Mouse (Mus musculus) cerebellum, adult 8-10 months (tissue): Measurements from ENCODE around the gene Samhd1.

Experiments
- DNase-seq: peaks from one replicate; pipeline ENCODE4 v3.0.0; 2022

Samhd1 gene

DNA sequence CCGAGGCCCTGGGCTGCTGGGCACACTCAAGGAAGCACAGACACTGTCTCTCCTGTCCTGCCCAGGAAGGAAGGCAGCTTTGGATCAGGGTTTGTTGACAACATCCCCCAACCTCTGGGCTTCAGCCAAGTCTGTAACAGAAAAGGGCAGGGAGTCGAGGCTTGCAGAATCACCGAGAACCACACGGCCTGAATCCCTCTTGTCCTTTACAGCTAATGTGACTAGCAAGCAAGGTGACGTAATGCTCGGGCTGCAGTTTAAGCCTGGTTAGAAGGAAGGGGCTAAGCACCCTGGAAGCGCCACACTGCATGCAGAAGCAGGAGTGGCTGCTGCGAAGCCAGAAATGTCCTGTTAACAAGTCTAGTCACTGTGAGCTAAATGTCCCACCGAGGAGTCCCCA, 64.7 kb downstream of the Samhd1 start:
- DNase-seq: peak; percentile 60

DNA sequence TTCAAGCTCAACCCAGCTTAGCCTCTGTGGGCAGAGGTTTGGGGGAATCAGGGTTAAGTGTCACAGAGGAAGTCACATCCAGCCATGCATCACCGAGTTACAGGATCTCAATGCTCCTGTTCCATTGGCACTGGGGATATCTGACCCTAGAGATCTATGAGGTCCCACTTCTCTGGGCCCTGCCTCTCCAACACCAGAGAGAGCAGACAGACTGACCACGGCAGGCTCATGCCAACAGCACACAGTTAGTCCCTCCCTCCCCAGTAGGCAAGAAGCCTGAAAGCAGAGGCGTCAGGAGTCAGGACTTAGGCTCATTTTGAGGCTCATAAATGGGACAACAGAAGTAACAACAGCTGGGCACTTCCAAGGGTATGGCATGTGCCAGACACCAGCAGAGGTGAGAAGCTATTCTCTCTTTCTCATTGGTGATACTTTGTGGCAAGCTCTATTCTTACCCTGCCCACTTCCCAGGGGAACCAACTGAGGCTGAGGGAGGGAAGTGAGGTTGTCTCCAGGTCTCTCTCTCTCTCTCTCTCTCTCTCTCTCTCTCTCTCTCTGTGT, 65.2 kb downstream of the Samhd1 start:
- DNase-seq: no peak

- peak; percentile 92 for DNase-seq
Observed at GRCm38 (mm10) chr2:157069355-157069735, 65.7 kb downstream of the Samhd1 start.

DNA sequence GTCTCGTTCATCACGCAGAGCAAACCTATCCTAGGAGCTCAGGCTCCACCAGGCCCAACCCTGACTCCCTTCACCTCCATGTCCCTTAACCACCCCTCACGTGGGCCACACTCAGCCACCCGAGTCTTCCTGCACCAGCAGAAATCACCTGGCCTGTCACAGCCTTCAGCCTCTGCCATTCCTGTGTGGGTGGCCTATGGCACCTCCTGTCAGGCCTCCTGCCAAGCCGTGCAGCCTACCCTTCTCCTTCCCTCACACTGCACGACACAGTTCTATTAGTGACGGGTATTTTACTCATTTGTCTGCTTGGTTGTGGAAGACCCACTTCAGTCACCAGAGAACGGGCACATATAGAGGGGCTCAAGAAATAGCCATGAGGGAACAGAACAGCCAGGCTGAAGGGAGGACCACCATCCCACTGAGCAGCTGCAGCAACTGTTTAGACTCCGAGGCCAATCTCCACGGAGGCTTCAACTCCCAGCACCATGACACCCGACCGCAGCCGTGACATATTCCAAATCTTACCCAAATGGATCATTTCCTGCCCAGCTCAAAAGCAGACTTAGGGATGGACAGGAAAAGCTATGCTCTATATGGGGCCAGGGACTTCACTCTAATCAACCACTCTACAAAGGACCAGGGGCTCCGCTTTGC, 66.2 kb downstream of the Samhd1 start:
- peak; percentile 65 for DNase-seq

GRCm38 (mm10) chr2:157066731-157067430, 68.2 kb downstream of the Samhd1 start:
- DNase-seq: no peak

DNA sequence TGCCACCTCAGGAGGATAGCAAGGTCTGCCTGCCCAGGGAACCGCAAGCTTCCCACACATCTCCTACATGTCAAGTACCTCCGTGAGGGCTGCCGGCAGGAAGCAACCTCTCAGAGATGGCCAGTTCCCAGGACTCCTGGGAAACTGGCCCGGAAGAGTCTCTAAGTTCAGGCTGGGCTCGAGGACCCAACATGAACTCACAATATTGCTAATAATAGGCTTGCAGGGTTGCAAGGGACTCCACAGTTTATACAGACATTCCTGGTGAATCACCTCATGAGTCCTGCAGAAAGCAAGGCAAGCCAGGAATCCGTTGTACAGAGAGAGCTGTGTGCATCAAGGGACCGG, 69.2 kb downstream of the Samhd1 start:
- DNase-seq: no peak

GRCm38 (mm10) chr2:157064978-157065878, 69.8 kb downstream of the Samhd1 start:
- DNase-seq: no peak

- peak; percentile 39 for DNase-seq
Observed at GRCm38 (mm10) chr2:157064136-157064535, 70.9 kb downstream of the Samhd1 start.

GRCm38 (mm10) chr2:157063241-157063700, 71.8 kb downstream of the Samhd1 start:
- DNase-seq: peak; percentile 46

GRCm38 (mm10) chr2:157060557-157061305, 74.3 kb downstream of the Samhd1 start:
- DNase-seq: peak; percentile 76

GRCm38 (mm10) chr2:157060037-157060436, 75.0 kb downstream of the Samhd1 start:
- no peak for DNase-seq

- DNase-seq: no peak
Observed at GRCm38 (mm10) chr2:157059166-157059565, 75.9 kb downstream of the Samhd1 start.

GRCm38 (mm10) chr2:157058342-157058998, 76.6 kb downstream of the Samhd1 start:
- peak; percentile 67 for DNase-seq

GRCm38 (mm10) chr2:157057758-157058157, 77.3 kb downstream of the Samhd1 start:
- DNase-seq: no peak

DNA sequence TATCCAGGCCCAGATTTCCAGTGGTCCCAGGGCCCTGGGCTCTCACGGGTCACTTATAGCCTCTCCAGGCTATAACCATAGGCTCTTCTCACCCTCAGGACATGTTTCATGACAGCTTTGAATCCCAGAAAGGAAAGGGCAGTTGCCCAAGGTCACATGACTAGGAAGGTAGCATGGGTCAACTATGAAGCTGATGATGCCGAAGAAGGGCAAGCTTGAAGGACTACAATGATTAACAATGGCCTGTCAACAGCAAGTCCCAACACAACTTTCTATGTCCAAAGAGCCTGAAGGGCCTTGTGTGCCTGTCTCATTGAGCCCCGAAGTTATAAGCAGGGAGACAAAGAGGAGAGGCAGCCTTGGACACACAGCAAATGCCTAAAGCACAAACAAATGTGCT, 77.9 kb downstream of the Samhd1 start:
- no peak for DNase-seq

- no peak for DNase-seq
Observed at GRCm38 (mm10) chr2:157055721-157056120, 79.3 kb downstream of the Samhd1 start.

GRCm38 (mm10) chr2:157054816-157055215, 80.2 kb downstream of the Samhd1 start:
- DNase-seq: no peak

DNA sequence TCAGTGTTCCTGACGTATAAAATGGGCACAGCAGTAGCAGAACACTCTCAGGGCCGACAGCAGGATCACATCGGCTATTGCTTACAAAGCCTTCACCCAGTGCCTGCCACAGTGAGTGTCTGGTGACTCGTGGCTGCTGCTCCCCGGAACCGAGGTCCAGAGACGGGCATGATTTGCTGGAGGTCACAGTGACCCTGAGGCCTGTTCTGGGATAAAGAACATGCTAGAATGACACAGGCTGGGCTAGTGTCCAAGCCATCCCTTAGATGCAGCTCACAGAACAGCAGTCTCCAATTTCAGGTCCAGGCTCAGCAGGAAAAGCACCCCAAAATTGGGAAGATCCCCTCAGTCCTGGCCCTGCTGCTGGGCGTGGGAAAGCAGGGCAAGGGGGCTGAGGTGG, 80.8 kb downstream of the Samhd1 start:
- no peak for DNase-seq

- DNase-seq: no peak
Observed at GRCm38 (mm10) chr2:157053787-157054186, 81.3 kb downstream of the Samhd1 start.

DNA sequence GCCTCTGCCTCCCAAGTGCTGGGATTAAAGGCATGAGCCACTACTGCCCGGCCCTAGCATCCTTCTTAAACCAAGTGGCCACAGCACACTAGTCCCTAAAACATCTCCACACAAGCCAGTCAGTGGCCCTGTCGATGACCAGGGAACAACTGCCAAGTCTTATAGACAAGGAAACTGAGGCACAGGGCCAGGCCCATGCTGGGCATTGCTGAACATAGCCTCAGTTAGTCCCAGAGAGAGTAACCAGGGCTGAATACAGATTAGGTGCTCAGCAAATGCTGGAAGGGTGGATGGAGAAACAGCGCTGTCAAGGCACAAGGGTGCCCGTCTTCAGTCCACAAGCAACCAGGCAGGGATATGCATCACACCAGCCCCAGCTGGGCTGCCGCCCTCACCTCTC, 81.9 kb downstream of the Samhd1 start:
- DNase-seq: no peak

DNA sequence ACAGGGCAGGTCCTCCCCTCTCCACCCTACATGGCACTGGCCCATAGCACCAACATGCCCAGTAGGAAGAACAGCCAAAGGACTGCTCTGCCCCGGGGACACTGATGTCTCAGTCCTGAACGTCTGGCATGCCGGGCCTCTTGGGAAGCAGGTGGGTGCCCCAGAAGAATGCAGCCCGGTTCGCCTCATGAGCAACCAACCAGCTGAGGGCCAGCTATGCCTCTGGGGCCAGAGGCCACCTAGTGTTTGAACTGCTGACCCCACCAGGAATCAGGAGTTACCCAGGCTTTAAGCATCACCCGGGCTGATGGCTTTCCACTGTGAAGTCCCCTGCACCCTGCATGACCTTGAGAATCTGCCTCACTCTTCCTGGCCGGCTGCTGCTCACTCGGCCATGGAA, 82.6 kb downstream of the Samhd1 start:
- DNase-seq: no peak

DNA sequence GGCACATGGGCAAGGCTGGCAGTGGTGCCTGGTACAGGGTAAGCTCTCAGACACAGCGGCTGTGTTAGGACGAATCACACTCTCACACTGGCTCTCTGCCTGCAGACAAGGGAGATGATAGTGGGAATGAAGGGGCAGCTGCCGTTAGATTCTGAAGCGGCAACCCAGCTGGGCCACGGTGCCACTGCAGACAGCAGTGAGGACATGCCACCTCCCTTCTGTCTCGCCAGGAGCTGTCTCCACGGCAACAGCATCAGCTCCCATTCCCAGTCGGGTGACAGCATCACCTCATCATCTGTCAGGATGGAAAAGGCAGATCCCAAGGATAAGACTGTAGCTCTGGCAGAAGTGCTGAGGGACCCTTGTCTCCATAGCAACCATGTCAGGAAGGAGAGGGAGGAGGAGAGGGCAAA, 85.2 kb downstream of the Samhd1 start:
- DNase-seq: no peak
